Mouse (Mus musculus) NIH3T3 (cell line): ENCODE measurements around the gene Akr1c18.
A peak's percentile ranks its signal among the peaks of the same experiment; 100 is the strongest.
"Not testable (repeated sequence)": the region's sequence is repeated elsewhere in the genome, so short reads cannot be mapped to it uniquely, and the experiment has no call there.

Experiments used
- DNase-seq: peaks from one replicate; pipeline ENCODE4 v3.0.0-alpha.2; 2012; ENCODE audit warnings: low read depth

Gene Akr1c18

GRCm38 (mm10) chr13:4150518-4150917, at the start of gene Akr1c18:
TSS of gene Akr1c18 (minus strand) at chr13:4150654.
- peak; percentile 76 for DNase-seq

DNA sequence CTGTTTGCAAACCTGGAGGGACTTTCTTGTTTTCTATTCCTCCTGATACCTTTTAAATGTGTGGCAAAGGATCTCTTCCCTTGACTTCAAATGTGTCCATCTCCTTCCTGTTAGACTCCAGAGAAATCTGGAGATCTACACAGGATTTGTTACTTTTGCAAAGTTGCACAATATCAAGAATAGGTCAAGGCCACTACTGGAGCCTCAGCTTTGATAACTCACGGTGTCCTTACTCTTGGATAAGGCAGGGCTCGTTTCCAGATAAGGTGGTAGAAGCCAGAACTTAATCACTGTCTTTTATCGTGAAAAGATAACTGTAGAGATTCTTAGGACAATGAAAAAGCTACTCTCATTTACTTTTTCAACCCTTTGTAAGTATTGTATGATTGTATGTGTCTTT, 42.1 kb upstream of the Akr1c18 start:
- no peak for DNase-seq

DNA sequence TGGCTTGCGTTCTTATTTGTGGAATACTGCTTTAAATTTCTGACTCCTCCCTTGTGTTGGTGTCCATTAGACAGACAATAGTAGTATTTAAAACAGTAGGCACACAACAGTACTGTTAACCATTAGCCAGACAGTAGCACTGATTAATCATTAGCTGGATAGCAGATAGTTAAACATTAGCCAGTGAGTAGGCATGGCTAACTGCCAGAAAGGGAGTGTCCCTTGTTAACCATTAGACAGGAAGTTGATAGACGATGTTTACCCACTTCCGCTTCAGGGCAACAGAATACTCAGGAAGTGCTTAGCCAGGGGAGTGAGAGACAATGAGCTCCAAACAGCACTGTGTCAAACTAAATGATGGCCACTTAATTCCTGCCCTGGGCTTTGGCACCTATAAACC, 40.5 kb upstream of the Akr1c18 start, which contains the start of gene Akr1c13:
Akr1c13 (plus strand) TSS at position 247 of the 400 bp plus-strand sequence.
- DNase-seq, result peak; percentile 5

DNA sequence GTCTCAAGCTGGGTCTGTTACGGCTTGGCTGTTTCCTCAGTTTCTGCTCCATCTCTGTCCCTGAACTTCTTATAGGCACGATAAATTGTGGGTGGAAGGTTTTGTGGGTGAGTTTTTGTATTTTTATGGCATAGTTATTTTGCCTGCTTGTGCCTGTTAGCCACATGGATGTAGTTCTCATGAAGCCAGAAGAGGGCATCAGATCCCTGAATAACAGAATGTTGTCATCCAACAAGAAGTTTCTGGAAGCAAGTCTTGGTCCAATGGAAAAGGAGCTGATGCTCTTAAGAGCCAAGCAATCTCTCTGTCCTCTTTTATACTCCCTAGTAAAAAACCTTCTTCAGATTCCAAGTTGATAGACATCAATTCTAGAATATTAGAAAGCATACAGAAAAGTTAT, 37.7 kb upstream of the Akr1c18 start:
- peak; percentile 35 for DNase-seq

DNA sequence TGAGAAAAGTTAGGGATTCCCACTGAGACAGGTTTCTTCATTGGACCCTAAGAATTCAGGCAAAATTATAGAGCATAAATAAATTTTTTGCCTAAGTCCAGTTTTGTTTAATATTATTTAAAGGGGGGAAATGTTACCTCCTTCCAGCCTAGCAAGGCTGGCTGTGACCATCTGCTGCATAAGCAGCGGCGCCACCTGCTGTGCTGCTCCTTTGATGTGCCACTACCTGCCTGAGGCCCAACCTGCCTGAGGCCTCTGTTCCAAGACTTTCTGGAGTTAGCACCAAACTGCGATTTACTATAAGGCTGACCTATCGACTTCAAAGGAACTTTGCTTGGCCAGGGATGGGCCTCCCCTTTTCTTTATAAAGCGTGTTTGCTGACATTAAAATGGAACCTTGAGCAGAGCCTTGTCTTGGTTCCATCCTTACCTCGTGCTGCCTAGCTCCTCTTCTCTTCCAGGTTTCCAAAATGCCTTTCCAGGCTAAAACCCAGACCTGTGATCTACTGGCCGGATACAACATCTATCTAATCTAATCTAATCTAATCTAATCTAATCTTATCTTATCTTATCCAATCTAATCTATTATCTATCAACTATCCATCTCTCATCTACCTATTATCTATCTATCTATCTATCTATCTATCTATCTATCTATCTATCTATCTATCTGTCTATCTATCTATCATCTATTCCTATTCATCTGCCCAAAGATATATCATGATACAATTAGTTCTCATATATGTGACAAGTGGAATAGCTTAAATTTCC, 36.4 kb upstream of the Akr1c18 start:
- DNase-seq, result peak; percentile 26

GRCm38 (mm10) chr13:4183116-4183515, 32.7 kb upstream of the Akr1c18 start:
- DNase-seq, result no peak

GRCm38 (mm10) chr13:4181321-4181720, 30.9 kb upstream of the Akr1c18 start:
- DNase-seq, result not testable (repeated sequence)

GRCm38 (mm10) chr13:4172978-4173377, 22.5 kb upstream of the Akr1c18 start:
- no peak for DNase-seq

DNA sequence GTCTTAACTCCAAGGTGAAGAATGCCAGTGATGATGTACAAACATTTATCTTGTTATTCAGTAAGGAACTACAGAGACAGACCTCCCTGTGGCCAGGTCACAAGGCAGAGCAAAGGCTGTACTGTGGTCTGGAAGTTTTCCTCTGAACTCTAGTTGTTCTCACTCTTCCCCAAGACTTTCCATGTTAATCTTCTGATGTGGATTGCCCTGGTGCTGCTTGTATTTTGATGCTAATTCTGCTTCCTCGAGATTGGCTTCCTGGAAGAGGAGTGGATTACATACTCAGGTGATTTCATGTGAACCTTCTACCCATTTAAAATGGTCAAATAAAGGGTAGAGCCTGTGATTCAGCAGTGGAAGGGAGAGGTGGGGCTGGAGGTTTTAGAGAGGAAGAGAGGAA, 17.6 kb upstream of the Akr1c18 start:
- DNase-seq, result no peak

GRCm38 (mm10) chr13:4155286-4155685, 4.8 kb upstream of the Akr1c18 start:
- DNase-seq, result no peak

DNA sequence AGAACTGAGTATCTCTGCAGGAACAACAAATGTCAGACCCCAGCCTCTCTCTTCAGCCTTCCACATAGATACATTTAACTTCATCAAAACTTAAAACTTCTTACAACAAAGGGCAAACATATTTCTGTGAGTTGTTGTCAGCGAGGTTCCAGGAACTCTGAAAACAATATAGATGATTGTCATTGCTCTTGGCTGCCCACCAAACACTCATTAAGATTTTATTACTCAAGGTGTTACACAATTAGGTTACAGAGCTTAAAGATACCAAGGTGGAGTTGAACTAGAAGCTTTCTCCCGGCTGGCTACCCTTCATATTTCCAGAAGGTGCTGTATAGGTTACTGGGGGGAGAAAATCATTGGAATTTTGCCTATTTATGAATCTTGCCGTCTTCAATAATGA, 3.1 kb upstream of the Akr1c18 start:
- DNase-seq, result no peak

DNA sequence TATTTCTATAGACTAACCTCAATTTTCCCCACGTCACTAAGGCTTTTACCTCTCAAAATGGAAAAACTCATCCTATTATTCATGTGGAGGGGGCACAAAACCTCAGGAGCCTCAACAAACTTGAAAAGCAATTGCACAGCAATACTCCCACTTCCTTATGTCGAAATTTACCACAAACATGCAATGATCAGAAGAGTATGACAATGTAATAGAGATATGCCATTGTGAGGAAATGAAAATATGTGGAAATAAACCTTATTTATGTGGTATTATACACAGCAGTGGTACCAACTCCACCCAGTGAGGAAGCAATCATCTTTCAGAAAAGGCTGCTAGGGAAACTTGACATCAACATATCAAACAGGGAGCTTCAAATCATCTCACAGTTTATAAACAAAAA, 2.5 kb upstream of the Akr1c18 start:
- no peak for DNase-seq

GRCm38 (mm10) chr13:4144261-4144660, 6.2 kb downstream of the Akr1c18 start:
- no peak for DNase-seq

- peak; percentile 44 for DNase-seq
Measured at GRCm38 (mm10) chr13:4133070-4133469, 17.4 kb downstream of the Akr1c18 start.

DNA sequence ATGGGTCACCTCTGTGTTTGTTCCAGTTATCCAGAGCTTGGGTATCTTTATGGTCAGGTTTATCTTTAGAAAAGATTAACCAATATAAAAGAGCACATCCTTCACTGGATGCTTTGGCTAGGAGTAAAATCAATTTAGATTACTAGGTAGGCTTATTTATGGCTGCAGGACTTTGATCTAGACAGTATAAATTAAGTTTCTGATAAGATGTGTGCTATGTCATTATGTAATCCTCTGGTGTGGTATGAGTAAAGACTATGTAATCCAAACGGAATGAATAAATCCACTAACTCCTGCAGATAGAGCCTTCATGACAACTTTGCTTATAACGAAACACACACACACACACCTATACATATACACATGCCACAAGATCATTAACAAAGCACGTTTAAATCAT, 18.7 kb downstream of the Akr1c18 start:
- no peak for DNase-seq

DNA sequence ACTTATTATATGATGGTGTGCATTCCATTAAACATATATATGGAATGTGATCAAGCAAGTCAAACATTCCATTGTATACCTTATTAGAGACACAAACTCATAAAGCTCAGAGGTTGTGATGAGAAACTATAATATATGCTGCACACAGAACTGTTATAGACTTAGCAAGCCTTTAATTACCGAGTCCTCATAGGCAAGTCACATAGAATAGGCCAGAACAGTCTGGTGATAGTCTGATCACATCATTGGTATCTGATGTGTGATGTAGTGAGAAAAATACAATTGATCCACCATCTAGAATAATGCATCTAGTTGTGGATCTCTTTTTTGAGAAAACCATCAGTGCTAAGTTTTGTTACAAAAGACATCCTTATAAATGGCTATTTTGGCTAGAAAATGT, 19.1 kb downstream of the Akr1c18 start:
- no peak for DNase-seq

DNA sequence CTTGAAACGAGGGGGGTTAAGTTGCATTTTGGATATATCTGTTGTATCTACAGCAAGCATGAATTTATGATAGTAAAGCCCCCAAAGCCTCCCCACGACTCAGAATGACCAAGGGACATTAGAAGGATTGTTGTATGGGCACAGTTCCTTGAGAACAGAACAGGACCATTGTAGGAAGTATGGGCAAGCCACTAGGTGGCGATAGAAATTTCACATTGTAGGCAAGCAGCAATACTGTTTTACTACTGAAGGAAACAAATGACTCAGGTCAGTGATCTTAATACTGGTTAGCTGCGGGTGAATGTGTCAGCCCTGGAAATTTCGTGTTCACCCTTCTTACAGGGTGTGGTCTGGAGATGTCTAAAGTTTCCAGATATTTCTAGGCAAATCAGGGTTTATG, 21.4 kb downstream of the Akr1c18 start:
- DNase-seq, result peak; percentile 62

- DNase-seq, result not testable (repeated sequence)
Measured at GRCm38 (mm10) chr13:4125846-4126245, 24.6 kb downstream of the Akr1c18 start.

- not testable (repeated sequence) for DNase-seq
Measured at GRCm38 (mm10) chr13:4124471-4124870, 26.0 kb downstream of the Akr1c18 start.

GRCm38 (mm10) chr13:4123146-4123545, 27.3 kb downstream of the Akr1c18 start:
- no peak for DNase-seq

DNA sequence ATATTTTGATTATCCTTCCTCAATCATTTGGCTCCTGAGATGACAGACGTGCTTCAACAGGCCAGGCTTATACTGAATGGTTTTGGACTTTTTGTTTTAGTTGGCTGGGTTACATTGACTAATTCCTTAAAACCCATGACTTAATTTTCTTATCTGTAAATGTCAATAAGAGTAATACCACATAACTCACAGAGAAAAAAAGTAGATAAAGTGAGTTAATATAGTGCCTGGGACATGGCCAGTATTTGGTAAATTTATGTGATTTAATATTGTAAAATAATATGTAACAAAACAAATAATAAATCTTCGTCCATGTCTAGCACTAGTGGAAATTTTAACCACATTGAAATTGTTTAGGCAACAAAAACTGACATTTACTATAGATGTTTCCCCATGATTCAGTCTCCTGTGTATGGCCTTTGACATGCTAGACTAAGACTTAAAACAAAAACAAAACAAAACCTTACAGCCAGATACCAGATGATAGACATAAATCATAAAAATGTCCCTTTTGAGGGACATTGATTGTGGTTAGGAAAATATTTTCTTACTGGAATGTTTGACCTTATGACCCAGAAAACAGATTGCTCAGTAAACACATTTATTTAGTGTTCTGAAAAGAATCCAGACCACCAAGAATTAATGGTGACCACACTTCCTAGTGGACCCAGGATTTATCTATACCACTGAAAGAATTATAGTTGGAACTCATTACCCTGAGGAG, 31.1 kb downstream of the Akr1c18 start:
- DNase-seq, result peak; percentile 32

DNA sequence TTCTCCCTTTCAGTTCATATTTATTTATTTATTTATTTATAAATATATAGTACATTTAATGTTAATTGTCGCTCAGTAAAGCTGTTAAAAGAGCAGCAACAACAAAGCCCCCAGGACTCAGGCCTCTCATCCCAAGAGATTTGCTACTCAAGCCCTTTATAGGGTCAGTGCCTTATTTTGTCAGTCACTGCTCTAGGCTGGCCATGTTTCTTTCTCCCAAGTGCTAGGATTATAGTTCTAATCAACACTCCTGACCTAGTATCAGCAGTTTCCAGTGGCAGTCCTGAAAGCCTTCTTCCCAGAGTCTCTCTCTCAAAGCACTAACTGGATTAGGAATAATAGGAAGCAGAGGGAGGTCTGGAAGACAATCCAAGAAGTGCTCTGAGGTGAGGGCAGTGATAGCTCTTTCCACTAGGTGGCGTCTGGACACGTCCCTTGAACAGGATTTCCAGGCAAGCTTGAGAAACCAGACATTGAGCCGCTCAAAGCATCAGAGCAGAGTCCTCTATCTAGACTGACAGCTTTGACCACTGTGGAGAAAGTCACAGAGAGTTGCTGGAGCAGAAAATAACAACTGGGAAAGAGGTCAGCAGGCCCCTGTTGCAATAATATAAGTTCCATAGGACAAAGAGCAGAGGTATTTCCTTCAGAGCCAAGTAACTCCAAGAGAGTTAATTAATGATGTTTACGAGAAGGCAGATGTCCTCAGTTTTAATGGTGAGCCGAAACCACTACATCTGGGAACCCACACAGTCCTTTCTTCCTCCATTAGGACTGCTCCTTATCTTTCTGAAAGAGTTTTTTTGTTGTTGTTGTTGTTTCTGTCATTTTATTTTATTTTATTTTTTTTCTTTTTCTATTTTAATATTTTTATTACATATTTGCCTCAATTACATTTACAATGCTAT, 39.9 kb downstream of the Akr1c18 start:
- DNase-seq, result peak; percentile 81
